Mouse (Mus musculus) T-helper 2 cell (primary cell): ENCODE data around the gene Phlpp1.

ENCODE experiments used
- in situ Hi-C: fragments of 300-600 bp; cut with MboI, MseI; formaldehyde crosslinking; loops from one replicate; pipeline ENCODE4 v1.15.1; 2025; ENCODE audit warnings: high pct_unique_total_duplicates

Phlpp1 gene

GRCm38 (mm10) chr1:106241059-106241458 is 69.5 kb downstream of the Phlpp1 start:
- in situ Hi-C loops, result no loop called here

GRCm38 (mm10) chr1:106242129-106242528 is 70.6 kb downstream of the Phlpp1 start:
- in situ Hi-C loops, result no loop called here

GRCm38 (mm10) chr1:106243371-106243770 is 71.8 kb downstream of the Phlpp1 start:
- in situ Hi-C loops, result no loop called here

- in situ Hi-C loops, result no loop called here
Measured at GRCm38 (mm10) chr1:106244245-106244644, 72.7 kb downstream of the Phlpp1 start.

GRCm38 (mm10) chr1:106254047-106254446 is 82.5 kb downstream of the Phlpp1 start:
- in situ Hi-C loops, result no loop called here

GRCm38 (mm10) chr1:106257176-106257575 is 85.6 kb downstream of the Phlpp1 start:
- in situ Hi-C loops, result no loop called here

- in situ Hi-C loops, result loop anchor here (5.0 kb wide), 1 partner anchor 39 kb away; no protein-coding TSS in a partner anchor
Measured at GRCm38 (mm10) chr1:106268028-106268799, 96.7 kb downstream of the Phlpp1 start.

GRCm38 (mm10) chr1:106269337-106269736 is 97.8 kb downstream of the Phlpp1 start:
- in situ Hi-C loops, result loop anchor here (5.0 kb wide), 1 partner anchor 38 kb away; no protein-coding TSS in a partner anchor

- in situ Hi-C loops, result no loop called here
Measured at GRCm38 (mm10) chr1:106272916-106273315, 101.4 kb downstream of the Phlpp1 start.

GRCm38 (mm10) chr1:106273801-106274200 is 102.2 kb downstream of the Phlpp1 start:
- in situ Hi-C loops, result no loop called here

- in situ Hi-C loops, result no loop called here
Measured at GRCm38 (mm10) chr1:106274561-106275001, 103.0 kb downstream of the Phlpp1 start.

GRCm38 (mm10) chr1:106275142-106275541 is 103.6 kb downstream of the Phlpp1 start:
- in situ Hi-C loops, result no loop called here

- in situ Hi-C loops, result no loop called here
Measured at GRCm38 (mm10) chr1:106275731-106276130, 104.2 kb downstream of the Phlpp1 start.

- in situ Hi-C loops, result no loop called here
Measured at GRCm38 (mm10) chr1:106276824-106277223, 105.3 kb downstream of the Phlpp1 start.

- in situ Hi-C loops, result no loop called here
Measured at GRCm38 (mm10) chr1:106277286-106277685, 105.7 kb downstream of the Phlpp1 start.

- in situ Hi-C loops, result no loop called here
Measured at GRCm38 (mm10) chr1:106278552-106279060, 107.1 kb downstream of the Phlpp1 start.

GRCm38 (mm10) chr1:106279404-106280123 is 108.0 kb downstream of the Phlpp1 start:
- in situ Hi-C loops, result no loop called here

GRCm38 (mm10) chr1:106280171-106280913 is 108.8 kb downstream of the Phlpp1 start:
- in situ Hi-C loops, result no loop called here

GRCm38 (mm10) chr1:106286815-106287214 is 115.3 kb downstream of the Phlpp1 start:
- in situ Hi-C loops, result no loop called here

- in situ Hi-C loops, result no loop called here
Measured at GRCm38 (mm10) chr1:106289065-106289464, 117.5 kb downstream of the Phlpp1 start.

GRCm38 (mm10) chr1:106289580-106289979 is 118.0 kb downstream of the Phlpp1 start:
- in situ Hi-C loops, result no loop called here
